Mouse (Mus musculus) bone marrow macrophage, adult 2 months (primary cell): ENCODE results near the gene Srr.

Experiments used
- CTCF ChIP-seq: IDR thresholded peaks from 2 replicates; pipeline ENCODE4 v1.5.1; 2012; ENCODE audit warnings: low read depth, mild to moderate bottlenecking, low read length, moderate library complexity
- POLR2A ChIP-seq: IDR thresholded peaks from 2 replicates; pipeline ENCODE4 v1.6.1; 2012; ENCODE audit warnings: mild to moderate bottlenecking, low read depth, low read length, borderline replicate concordance

DNA sequence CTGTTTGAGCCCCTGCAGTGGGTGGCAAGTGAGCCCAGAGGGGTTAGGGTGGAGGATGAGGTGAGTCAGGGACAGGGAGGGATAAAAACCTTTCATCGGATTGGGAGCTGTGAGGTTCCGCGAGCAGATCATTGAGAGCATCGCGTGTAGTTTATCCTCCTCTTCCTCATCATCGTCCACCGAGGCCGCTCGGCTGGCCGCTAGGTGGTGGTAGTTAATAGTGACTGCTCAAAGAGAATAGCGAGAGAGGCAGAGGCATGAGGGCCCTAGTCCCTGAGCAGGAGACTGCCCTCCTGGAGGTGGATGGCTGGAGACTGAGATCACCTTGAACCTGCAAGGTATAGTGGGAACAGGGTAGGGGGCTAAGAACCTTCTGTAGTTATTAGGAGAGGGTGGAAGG is 62.3 kb downstream of the Srr start:
- TF ChIP-seq CTCF (no peak), POLR2A (no peak)
